Mouse (Mus musculus) spleen, postnatal 14 days (tissue): ENCODE measurements around the gene Zfp426.

ENCODE experiments used
- DNase-seq, 2 experiments: peaks; one replicate each; pipeline ENCODE4 v3.0.0; 2021 to 2022; ENCODE audit warnings: low spot score in 2 of 2

The Zfp426 gene

DNA sequence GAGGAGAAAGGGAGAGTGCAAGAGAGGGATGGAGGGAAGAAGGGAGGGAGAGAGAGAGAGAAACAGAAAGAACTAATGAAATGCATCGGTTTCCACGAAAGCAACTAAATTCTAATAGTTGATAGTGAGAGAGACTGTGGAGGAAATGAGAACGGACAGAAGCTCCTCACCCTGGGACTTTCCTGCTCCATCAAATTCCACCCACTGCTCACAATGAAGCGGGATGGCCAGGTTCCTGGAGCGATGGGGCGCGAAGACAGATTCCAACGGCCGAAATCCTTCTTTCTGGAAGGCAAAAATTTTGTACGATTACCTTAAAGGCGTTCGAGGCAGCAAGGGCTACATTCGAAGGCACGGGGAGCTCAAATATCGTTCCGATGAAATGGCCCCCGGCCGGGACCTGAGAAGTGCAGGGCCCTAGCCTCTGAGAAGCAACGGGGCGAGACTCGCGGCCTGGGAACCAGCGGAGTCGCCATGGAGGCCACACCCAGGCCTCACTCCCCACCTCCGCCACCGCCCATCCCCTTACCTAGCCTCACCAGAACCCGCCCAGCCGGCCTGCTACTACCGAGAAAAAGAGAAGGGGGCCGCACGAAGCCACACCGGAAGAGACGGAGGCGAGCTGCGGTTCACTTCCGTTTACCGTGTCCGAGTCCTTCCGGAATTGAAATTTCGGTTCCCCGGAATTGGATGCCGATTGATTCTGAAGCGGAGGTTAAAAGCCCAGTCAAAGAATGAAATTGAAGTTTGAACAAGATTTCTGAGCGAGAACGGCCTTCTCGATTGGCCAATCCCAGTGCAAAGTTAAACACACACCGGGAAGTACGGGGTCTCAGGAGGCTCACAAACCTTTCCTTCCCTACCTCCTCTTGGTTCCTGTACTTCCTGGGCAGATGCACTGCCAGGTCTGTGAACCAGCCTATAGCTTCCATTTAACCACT is 32.9 kb downstream of the Zfp426 start, which contains the start of gene Zfp26:
Zfp26 (minus strand) TSS at position 786 of the 941 bp plus-strand sequence.
- DNase-seq, result peak; percentile 44 to 60

GRCm38 (mm10) chr9:20453647-20454046 is 38.9 kb downstream of the Zfp426 start:
- DNase-seq, result no peak

GRCm38 (mm10) chr9:20451493-20451892 is 41.1 kb downstream of the Zfp426 start:
- no peak for DNase-seq

DNA sequence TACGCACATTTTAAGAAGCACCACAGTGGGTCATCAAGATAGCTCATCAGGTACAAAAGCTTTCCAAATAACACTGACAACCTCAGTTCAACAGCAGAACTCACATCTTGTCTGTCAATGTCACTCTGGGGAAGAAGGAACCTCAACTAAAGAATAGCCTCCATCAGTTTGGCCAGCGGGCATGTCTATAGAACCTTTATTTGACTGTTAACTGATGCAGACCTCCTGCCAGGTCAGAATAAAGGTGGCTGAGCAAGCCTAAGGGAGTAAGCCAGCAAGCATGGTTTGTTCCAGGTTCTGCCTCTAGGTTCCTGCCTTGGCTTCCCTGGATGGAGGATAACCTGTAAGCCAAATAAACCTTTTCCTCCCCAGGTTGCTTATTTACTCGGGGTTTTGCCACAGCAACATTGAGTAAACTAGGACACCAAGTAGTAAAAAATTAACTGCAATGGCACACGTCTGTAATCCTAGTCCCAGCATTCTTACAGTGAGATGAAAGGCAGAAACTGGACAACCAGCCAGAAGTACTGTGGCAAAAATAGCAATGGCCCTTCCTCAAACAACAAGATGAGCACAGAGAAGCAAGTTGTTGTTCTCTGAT is 49.3 kb downstream of the Zfp426 start:
- no peak for DNase-seq

GRCm38 (mm10) chr9:20430004-20430403 is 62.5 kb downstream of the Zfp426 start:
- no peak for DNase-seq
